Mouse (Mus musculus): ENCODE measurements around the gene Ube2q1.

DNA sequence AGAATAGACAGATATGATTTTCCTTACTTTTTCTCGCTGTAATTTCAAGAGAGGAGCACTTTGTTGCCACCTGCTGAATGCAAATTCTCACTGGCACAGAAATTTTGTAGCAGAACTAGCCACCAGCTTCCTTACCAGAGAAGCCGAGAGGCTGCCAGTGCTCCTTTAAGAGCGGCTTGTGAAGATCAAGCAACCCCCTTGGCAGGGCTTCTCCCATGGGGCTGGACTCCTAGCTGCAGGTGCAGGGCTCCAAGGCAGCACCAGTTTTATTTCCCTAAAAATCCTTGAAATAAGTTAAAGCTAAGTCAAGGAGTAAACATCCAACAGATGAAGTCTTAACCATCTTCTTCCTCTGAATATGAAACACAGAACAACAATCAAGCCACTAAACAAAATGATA lies 38.8 kb downstream of the Ube2q1 start:
- TF ChIP-seq CTCF (IDR thresholded peaks at IDR 0.05; ENCODE audit: extremely low read depth, insufficient read depth, insufficient read length, insufficient replicate concordance) (no peak), POLR2A (IDR thresholded peaks at IDR 0.05; ENCODE audit: low read depth, low read length) (no peak)
